Mouse (Mus musculus) lung, postnatal 25 days (tissue): ENCODE data around the gene Jkamp.
"Not testable (repeated sequence)": the region's sequence is repeated elsewhere in the genome, so short reads cannot be mapped to it uniquely, and the experiment has no call there.

ENCODE experiments used
- DNase-seq: peaks from one replicate; pipeline ENCODE4 v3.0.0; 2022; ENCODE audit warnings: low spot score

Jkamp gene

DNA sequence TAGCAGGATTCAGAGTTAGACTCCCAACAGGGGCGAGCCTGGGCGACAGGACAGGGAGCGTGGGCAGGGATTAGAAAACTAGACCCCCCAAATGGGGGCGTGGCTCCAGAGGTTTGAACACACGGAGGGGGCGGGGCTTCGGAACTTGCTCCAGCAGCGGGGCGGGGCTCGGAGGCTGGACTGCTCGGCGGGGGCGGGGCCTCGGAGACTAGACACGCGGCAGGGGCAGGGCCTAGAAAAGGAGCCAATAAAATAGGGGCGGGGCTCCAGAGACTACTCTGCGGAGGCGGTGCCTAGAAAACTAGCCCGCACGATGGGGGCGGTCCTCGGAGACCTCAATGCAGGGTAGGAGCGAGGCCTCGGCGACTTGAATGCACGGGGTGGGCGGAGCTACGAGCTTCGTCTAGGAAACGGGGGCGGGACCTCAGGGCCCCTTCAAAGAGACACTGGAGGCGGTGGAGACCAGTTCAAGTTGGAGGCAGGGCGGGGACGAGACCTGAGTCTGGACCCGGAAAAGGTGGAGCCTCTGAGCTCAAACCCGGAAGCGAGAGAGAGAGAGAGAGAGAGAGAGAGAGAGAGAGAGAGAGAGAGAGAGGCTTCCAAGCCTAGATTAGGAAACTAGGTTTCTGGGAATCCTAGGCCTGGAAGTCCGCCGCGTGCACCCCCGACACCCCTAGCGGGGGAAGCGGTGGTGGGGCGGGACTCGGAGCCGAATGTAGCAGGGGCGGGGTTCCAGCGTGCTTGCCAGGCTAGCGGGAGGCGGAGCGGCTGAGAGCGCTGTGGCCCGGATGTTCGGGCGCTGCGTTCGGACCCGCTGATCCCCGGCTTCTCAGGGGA is at the start of gene Jkamp, which contains the start of gene L3hypdh:
Jkamp (plus strand) TSS at position 261 of the 837 bp plus-strand sequence.
L3hypdh (minus strand) TSS at position 111 of the 837 bp plus-strand sequence.
- peak; percentile 100 for DNase-seq

DNA sequence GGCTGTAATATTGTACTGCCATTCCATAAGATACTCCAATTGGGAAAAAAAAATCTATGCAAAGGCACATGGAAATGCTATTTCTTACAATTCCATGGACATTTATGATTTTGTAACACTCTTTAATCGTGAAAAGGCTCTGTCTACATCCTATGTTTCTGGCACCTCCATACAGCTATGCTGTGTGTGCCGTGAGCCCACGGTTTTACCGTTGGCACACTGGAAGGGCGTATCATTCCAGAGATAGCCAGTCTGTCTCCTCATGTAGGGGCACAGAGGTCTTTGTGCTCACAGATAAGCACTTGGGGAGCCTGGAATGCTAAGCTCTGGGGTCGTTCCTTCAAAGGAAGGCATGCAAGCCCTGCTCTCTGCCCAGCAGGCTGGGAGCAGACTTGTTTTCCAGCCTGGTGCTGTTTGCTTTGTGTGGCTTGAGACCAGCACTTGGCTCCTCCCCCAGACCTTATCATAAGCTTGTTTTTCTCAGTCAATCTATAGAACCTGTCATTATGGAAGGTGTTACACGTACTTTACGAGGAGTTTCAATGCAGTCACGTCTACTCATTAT is 49.2 kb upstream of the Jkamp start:
- DNase-seq = no peak

DNA sequence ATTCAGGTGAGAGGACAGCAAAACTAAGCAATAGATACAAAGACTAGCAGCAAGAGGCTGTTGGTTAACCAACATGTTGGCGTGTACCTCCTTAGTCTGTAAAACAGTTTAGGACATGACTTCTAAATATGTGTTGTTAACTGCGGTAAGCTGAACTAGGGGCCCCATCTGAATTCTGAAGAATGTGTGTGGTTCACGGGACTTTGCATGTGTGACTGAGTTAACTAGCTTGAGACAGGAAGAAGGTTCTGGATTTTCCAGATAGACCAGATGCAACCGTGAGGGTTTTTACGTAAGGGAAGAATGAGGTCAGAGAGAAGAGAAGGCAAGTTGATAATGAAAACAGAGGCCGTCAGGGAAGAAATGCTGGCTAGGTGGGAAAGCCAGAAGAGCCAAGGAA is 48.3 kb upstream of the Jkamp start:
- no peak for DNase-seq

DNA sequence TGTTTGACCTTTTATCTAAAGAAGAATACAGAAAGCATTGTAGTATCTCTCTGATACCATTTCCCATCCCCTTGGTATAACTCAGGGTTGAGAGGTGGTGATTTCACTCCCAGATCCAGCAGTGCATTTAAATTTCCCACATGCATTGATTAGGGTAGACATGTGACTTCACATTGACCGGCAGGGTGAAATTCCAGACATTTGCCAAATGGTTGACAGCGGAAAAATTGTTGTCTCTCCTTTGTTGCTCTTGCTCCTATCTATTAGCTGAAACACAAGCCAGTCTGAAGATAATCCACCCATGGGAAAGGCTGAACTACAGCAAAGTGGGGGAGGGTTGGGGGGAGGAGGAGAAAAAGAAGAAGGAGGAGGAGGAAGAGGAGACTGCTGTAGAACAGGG is 46.5 kb upstream of the Jkamp start:
- no peak for DNase-seq

DNA sequence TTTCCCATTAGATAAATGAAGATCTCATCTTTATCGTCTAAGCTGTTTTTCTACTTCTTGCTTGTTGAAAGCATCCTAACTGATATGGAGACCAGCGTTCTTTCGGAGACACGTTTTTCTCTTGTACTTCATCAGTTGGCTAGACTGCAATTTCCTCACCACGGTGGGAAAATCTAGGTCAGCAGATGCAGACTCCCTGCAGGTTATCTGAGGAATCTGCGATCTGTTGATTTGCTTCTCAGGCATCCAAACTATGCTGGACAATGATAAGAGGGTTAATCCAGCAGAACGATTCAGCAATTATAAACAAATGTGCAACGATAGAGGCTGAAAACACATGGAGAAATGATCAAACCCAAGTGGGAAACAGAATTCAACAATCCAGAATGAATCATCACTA is 45.9 kb upstream of the Jkamp start:
- no peak for DNase-seq

DNA sequence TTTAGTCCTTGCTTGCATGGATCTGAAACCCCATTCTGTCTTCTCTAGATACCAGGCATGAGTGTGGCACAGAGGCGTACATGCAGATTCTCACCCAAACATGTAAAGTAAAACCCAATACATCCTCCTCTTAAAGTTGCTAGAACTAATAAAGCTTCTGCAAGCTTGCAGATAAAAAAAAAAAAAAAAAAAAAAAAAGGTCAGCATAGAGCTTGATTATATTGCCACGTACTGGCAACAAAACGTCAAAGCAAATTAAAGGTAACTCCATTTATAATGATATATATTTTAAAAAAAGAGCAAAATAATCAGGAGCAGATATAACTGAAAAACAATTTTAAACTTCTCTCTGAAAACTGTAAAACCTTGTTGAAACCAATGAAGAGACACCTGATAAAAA is 44.2 kb upstream of the Jkamp start:
- DNase-seq = no peak

DNA sequence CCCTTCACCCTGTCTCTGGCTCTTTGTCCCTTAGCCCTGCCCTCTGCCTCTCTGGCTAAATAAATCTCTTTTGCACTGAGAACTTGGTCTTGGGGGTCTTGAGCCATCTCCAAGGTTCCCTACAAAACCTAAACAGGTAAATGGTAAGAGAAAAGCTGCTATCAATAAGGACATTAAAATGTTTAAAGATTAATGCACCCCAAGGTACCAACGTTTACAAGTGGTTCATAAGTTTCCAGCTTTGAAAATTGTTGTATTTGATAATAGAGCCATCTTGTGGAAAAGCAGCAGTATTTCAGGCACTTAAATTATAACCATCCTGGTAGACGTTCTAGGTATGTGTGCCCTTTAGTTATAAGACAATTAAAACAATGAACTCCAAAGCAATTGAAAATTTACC is 37.9 kb upstream of the Jkamp start:
- peak; percentile 21 for DNase-seq

DNA sequence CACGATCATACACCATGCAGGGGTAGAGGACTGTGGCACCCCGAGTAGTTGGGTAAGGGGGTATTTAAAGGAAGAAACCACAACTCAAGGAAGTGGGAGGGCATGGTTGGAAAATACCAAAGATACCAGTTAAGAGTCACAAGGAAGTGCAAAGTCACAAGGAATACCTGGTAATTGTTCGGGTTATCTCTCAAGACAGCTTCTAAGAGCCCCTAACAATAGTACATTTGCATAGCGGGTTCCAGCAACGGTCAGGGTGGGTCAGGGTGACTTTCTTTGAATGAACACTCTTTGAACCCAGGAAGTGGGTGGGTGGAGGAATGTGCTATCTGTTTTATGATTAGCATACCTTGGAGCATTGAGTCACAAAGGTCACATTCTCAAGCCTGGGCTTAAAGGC is 35.2 kb upstream of the Jkamp start:
- not testable (repeated sequence) for DNase-seq

DNA sequence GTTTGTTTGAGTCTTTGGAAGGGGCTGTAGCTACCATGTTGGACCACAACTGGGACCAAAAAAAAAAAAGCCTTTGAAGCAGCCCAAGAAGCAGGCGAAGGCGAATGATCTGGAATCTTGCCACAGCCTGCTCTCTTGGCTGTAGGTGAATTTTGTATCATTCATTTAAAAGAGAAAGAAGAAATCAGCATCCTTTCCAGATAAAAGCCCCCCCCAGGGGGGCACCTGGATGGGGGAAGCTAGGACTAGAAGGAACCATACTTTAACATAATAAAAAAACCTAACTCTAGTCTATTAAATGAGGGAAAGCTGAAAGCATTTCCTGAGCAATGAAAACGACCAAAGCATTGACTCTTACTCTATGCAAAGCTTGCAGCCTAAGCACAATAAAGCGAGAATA is 34.6 kb upstream of the Jkamp start:
- no peak for DNase-seq

DNA sequence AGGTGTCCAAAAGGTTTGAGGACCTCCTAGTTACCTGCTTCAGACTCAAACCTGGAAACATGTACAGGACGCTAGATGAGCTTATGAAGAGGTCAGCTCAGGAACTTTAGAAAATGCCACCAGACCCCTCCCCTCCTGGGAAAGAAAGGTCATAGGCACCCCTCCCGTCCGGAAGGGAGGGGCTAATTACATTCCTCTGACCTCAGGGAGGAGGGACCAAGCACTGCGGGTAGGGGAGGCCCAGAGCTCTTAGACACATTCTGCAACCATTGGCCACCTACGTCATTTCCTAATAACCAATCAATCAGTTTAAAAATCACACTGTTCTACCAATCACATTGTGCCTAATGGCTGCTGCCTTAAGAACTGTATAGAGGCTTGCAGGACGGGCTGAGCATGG is 32.8 kb upstream of the Jkamp start:
- DNase-seq = no peak

DNA sequence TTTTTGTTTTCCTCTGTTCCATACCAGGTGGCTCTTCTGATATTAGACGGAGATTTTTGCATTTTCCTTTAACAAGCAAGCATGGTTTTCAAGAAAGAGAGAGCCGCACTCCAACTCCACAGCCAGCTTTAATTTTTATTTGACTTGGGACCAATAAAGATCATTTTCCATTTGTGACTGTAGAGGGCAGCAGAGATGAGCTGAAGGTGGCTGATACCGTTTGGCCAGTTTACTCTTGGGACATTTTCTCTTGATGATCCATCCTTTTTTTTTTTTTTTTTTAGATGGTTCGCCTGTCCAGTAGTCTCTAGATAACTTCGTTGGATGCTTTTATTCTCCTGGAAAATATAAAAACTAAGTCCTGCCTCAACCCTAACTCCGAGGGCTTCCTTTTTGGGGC is 32.1 kb upstream of the Jkamp start:
- DNase-seq = peak; percentile 31

DNA sequence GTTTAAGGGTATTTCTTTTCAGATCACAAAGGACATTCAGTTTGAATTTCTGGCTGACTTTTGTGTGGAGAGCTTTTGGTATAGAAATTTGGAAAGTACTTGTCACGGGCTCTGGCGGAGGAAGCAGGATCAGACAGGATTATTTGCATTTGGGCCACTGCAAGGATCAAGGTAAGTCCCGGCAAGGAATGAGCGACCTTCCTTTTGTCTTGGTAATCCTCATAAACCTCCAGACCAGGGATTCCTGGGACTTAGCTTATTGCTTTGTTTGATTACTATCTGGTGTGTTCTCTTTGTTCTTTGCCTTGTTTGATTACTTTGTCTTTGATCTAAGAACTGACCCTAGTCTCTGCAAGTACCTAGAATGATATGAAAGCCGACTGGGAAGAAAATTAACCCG is 31.5 kb upstream of the Jkamp start:
- DNase-seq = no peak

DNA sequence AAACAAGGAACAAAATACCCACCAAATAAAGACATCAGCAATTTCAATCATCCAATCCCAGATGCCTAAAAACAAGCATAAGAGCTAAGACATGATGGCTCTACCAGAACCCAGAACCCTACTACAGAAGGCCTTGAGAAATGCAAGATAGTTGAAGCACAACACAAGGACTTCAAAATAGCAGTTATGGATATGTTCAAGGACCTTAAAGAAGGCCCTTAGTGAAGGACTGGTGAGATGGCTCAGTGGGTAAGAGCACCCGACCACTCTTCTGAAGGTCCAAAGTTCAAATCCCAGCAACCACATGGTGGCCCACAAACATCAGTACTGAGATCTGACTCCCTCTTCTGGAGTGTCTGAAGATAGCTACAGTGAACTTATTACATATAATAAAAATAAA is 27.6 kb upstream of the Jkamp start:
- DNase-seq = no peak

DNA sequence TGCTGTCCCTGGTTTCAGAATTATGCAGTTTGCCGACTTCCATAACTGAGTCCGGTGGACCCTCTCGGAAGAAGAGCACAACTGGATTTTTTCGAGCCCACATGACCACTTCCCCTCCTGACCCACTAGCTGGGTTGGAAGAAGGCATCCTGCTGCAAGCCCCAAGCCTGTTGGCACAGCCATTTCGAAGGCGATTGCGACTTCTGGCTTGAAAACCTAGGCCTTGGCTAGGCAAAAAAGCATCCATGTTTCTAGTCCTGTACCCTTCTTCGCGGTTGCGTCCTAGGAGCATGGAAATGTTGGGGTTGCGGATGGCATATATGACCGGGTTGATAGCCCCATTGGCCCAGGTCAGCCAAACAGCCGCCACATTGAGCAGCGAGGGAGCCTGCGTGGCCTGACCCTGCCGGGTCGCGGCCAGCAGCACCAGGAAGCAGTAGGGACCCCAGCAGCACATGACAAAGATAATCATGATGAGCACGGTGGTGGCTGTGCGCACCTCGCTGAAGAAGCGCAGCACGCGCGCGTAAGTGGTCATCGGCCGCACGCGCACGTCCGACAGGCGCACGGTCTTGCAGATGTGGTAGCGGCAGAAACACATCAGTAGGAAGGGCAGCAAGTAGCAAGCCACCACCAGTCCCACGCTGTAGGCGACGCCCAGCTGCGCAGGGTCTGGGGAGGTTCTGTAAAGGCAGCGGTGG is 15.6 kb upstream of the Jkamp start:
- no peak for DNase-seq

DNA sequence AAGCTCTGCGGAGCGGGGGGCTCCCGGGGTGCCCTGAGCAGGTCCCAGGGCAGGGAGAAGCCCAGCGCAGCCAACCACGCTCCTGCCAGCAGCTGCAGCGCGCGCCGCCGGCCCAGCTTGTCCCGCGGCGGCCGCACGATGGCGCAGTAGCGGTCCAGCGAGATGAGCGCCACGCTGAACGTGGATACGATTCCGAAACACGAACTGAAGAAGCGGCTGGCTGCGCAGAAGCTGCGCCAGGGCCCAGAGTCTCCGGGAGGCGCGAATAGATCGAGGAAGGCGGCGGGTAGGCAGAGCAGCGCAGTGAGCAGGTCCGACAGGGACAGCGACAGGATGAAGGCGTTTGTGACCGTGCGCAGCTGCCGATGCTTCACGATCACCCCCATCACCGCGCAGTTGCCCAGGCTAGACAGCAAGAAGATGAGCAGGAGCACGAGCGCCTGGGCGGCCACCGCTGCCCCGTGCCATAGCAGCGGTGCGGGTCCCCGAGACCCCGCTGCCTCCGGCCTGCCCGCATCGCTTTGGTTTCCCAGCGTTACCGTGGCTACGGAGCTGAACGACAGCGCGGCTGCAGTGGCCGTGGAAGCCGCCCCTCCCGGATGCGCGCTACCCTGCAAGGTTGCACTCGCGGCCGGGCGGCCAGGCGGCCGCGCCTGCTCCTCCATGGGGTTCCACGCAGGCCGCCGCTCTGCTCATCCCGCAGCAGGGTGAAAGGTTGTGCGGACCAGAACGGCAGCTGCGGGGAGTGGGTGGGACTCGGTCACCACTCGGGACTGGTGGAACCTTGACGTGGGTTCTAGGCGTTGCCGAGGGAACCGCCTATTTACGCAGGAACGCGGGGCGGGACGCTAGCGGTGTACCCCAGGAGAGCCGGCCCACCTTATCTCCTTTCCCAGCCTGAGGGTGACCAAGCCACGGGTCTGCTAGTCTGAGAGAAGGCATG is 14.8 kb upstream of the Jkamp start, which contains the start of gene Gpr135:
Gpr135 (minus strand) TSS at position 799 of the 943 bp plus-strand sequence.
- DNase-seq = peak; percentile 76

DNA sequence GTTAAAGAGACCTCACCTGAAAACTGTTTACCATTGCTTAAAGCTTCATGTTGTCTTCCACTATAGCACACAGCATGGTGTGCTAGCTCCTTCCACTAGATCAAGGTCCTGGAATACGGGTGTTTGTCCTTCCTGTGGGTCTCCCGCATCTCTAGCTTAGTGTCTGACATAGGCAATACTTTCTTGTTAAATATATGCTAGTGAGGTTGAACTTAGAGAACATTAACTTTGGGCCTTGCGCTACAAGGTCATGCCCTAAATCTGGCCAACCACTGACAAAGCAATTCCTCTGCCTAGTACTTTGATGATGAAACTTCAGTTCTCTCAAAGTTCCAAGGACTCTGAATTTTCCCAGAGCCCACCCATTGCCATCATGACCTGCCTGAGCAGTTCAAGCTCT is 7.1 kb upstream of the Jkamp start:
- DNase-seq = no peak

DNA sequence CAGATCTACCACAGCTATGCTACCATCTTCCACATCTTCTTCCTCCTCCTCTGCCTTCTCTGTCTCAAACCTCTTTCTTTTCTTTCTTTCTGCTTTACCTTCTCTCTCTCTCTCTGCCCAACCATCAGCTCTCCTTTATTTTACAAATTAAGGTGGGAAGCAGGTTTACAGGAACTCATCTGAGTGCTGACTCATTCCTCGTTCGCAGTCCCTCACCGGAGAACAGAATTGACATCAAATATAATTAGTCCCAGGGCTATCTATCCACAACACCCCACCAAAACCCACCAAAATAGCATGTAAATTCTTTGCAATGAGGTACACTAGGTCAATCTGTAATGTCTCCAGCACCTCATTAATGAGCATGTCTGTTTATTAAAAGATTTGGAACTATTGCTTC is 3.4 kb upstream of the Jkamp start:
- no peak for DNase-seq

DNA sequence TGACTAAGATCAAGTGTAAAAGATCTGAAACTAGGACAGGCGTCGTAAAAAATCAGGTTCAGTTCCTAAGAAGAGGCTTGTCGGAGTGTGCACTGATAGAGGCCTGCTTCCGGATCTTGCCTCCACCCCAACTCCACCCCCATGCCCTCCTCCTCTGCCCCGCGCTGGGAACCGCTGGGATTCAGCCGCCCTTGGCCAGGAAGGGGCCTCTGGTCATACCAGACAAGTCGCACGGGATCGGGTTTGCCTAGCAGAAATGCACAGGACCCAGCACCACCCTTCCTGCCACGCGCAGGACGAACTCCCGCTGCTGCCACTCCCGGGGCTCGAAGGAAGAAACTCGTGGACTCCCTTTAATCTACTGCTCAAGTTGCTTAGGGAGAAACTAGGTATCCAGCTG is 3.0 kb upstream of the Jkamp start:
- no peak for DNase-seq

DNA sequence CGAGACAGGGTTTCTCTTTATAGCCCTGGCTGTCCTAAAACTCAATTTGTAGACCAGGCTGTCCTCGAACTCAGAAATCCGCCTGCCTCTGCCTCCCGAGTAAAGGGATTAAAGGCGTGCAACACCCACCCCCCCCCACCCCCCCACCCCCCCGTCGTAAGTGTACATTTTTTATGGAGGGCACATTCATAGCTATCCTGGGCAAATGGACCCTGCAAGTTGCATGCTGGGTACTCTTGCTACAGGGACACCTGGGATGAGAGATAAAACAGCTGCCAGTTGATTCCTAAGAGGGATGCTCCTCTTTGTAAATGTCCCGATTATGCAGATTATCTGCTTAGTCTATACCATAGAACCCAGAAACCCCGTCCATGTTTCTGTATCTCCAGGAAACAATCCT is 2.1 kb upstream of the Jkamp start:
- no peak for DNase-seq

DNA sequence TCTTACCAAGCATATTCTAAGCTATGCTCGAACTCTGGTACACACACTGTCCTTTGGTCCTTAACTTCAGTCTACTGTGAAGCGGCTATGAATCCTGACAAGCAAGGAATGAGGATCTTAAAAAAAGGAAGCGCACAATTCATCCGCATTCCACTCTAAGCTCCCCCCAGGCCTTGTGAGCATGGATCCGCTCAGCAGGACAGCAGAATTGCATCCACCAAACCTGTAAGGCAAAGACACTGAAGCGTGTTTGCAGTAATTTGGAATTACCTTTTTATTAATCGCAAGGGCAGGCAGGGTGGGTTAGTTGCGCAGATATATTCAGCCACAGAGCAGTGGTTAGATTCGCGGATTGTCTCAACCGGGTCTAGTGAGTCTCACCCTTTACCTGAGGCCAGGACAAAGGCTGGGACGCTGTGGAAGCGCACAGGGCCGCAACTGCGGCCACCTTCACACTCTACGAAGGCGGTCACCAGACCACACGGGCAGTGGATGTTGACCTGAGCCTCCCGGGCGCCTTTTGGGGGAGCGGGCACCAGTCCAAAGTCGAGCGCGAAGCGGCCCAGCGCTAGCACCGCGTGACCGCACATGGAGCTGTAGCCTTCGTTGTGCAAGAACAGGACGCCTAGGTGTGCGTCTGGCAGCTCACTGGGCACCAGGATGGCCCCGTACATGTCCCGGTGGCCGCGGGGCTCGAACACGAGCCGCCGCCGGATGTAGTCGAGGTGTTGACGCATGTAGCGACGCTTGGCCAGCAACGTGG is 947 bp upstream of the Jkamp start:
- DNase-seq = no peak

DNA sequence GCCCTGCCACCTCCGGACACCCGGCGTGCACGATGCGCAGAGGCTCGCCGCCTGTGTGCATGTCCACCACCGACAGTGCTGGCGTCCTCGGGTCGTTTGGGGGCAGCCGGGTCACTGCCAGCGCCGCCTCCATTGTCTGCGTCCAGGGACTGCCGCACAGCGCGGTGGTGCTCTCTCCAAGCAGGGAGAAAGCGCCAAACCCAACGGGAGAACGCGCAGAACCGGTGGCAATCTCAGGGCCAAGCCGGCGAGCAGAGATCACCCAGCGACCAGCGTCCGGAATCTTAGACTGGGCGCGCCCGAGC is 413 bp upstream of the Jkamp start:
- no peak for DNase-seq
